Mouse (Mus musculus): ENCODE data around the gene Gyg. TPM values are rescaled to one million over a fixed set of nuclear protein-coding genes. Genes with fewer than 3 reads are reported as not detected.

Gene Gyg
- total and polyA plus RNA-seq, 3 experiments, result not detected

- peaks cover 2% of the 10 kb centered on the region; the same call in 1 of the 2 replicates for H3K27me3 ChIP-seq (ENCODE audit: insufficient read depth, low read length)
- DNase-seq (ENCODE audit: low spot score) (no peak), ATAC-seq (ENCODE audit: extremely low read depth, insufficient number of reproducible peaks, low FRiP score, poor library complexity, severe bottlenecking) (no peak)
- TF ChIP-seq POLR2AphosphoS5 (IDR thresholded peaks at IDR 0.05; ENCODE audit: insufficient replicate concordance, low read depth, low read length) (no peak), GATA1 (IDR thresholded peaks at IDR 0.05; ENCODE audit: borderline replicate concordance, low read length) (no peak), GATA2 (IDR thresholded peaks at IDR 0.05; ENCODE audit: borderline replicate concordance, low read depth, low read length) (no peak), TAL1 (conservative IDR thresholded peaks at IDR 0.05; ENCODE audit: low read depth, low read length) (no peak), CTCF (IDR thresholded peaks at IDR 0.05; ENCODE audit: low read depth, low read length) (no peak)
- no peaks in the 10 kb centered on the region for H3K4me1 ChIP-seq (ENCODE audit: insufficient read depth, low read depth, low read length)
- H3K9me3 ChIP-seq (replicated peaks), result no peaks in the 10 kb centered on the region
- no peaks in the 10 kb centered on the region for H3K36me3 ChIP-seq (replicated peaks)
- no peak overlapping the region for H3K4me3 ChIP-seq (ENCODE audit: low read depth, low read length)
These were observed 18.1 kb downstream of the Gyg start for GRCm38 (mm10) chr3:20136868-20137581.

- no peak for TF ChIP-seq TAL1 (conservative IDR thresholded peaks at IDR 0.05; ENCODE audit: low read depth, low read length)
- TF ChIP-seq POLR2AphosphoS5 (IDR thresholded peaks at IDR 0.05; ENCODE audit: insufficient replicate concordance, low read depth, low read length), result no peak
- TF ChIP-seq GATA2 (IDR thresholded peaks at IDR 0.05; ENCODE audit: borderline replicate concordance, low read depth, low read length), result no peak
- TF ChIP-seq CTCF (IDR thresholded peaks at IDR 0.05; ENCODE audit: low read depth, low read length), result no peak
- TF ChIP-seq GATA1 (IDR thresholded peaks at IDR 0.05; ENCODE audit: borderline replicate concordance, low read length), result no peak
- no peak for ATAC-seq (ENCODE audit: extremely low read depth, insufficient number of reproducible peaks, low FRiP score, poor library complexity, severe bottlenecking)
- H3K4me3 ChIP-seq (ENCODE audit: low read depth, low read length), result no peak overlapping the region
- no peaks in the 10 kb centered on the region; the same call in 1 of the 2 replicates for H3K4me1 ChIP-seq (ENCODE audit: insufficient read depth, low read depth, low read length)
- peaks cover 7% of the 10 kb centered on the region; the same call in 1 of the 2 replicates for H3K27me3 ChIP-seq (ENCODE audit: insufficient read depth, low read length)
- DNase-seq (ENCODE audit: low spot score), result no peak
- no peaks in the 10 kb centered on the region for H3K36me3 ChIP-seq (replicated peaks)
- H3K9me3 ChIP-seq (replicated peaks), result no peaks in the 10 kb centered on the region
These were observed 20.6 kb downstream of the Gyg start for GRCm38 (mm10) chr3:20134545-20134944.

- Histone ChIP-seq H3K9me3 (replicated peaks) (no peaks in the 10 kb centered on the region), H3K4me1 (ENCODE audit: insufficient read depth, low read depth, low read length) (no peaks in the 10 kb centered on the region; the same call in 1 of the 2 replicates), H3K27me3 (ENCODE audit: insufficient read depth, low read length) (peaks cover 7% of the 10 kb centered on the region; the same call in 1 of the 2 replicates), H3K36me3 (replicated peaks) (no peaks in the 10 kb centered on the region), H3K4me3 (ENCODE audit: low read depth, low read length) (no peak overlapping the region)
- no peak for ATAC-seq (ENCODE audit: extremely low read depth, insufficient number of reproducible peaks, low FRiP score, poor library complexity, severe bottlenecking)
- no peak for DNase-seq (ENCODE audit: low spot score)
- TF ChIP-seq GATA2 (IDR thresholded peaks at IDR 0.05; ENCODE audit: borderline replicate concordance, low read depth, low read length), result no peak
- no peak for TF ChIP-seq GATA1 (IDR thresholded peaks at IDR 0.05; ENCODE audit: borderline replicate concordance, low read length)
- no peak for TF ChIP-seq TAL1 (conservative IDR thresholded peaks at IDR 0.05; ENCODE audit: low read depth, low read length)
- TF ChIP-seq CTCF (IDR thresholded peaks at IDR 0.05; ENCODE audit: low read depth, low read length), result no peak
- TF ChIP-seq POLR2AphosphoS5 (IDR thresholded peaks at IDR 0.05; ENCODE audit: insufficient replicate concordance, low read depth, low read length), result no peak
These were observed 21.4 kb downstream of the Gyg start for GRCm38 (mm10) chr3:20133745-20134144.

- no peaks in the 10 kb centered on the region for H3K9me3 ChIP-seq (replicated peaks)
- no peaks in the 10 kb centered on the region for H3K36me3 ChIP-seq (replicated peaks)
- no peak overlapping the region for H3K4me3 ChIP-seq (ENCODE audit: low read depth, low read length)
- no peaks in the 10 kb centered on the region; the same call in 1 of the 2 replicates for H3K4me1 ChIP-seq (ENCODE audit: insufficient read depth, low read depth, low read length)
- DNase-seq (ENCODE audit: low spot score) (no peak), ATAC-seq (ENCODE audit: extremely low read depth, insufficient number of reproducible peaks, low FRiP score, poor library complexity, severe bottlenecking) (no peak)
- peaks cover 7% of the 10 kb centered on the region; the same call in 1 of the 2 replicates for H3K27me3 ChIP-seq (ENCODE audit: insufficient read depth, low read length)
- TF ChIP-seq POLR2AphosphoS5 (IDR thresholded peaks at IDR 0.05; ENCODE audit: insufficient replicate concordance, low read depth, low read length), result no peak
- TF ChIP-seq GATA1 (IDR thresholded peaks at IDR 0.05; ENCODE audit: borderline replicate concordance, low read length), result no peak
- TF ChIP-seq GATA2 (IDR thresholded peaks at IDR 0.05; ENCODE audit: borderline replicate concordance, low read depth, low read length), result no peak
- TF ChIP-seq TAL1 (conservative IDR thresholded peaks at IDR 0.05; ENCODE audit: low read depth, low read length), result no peak
- TF ChIP-seq CTCF (IDR thresholded peaks at IDR 0.05; ENCODE audit: low read depth, low read length), result no peak
These were observed 22.4 kb downstream of the Gyg start for GRCm38 (mm10) chr3:20132731-20133130.

GRCm38 (mm10) chr3:20131350-20131720 is 23.8 kb downstream of the Gyg start:
- no peak for TF ChIP-seq TAL1 (conservative IDR thresholded peaks at IDR 0.05; ENCODE audit: low read depth, low read length)
- no peak for TF ChIP-seq GATA2 (IDR thresholded peaks at IDR 0.05; ENCODE audit: borderline replicate concordance, low read depth, low read length)
- no peak for TF ChIP-seq POLR2AphosphoS5 (IDR thresholded peaks at IDR 0.05; ENCODE audit: insufficient replicate concordance, low read depth, low read length)
- no peak for TF ChIP-seq GATA1 (IDR thresholded peaks at IDR 0.05; ENCODE audit: borderline replicate concordance, low read length)
- no peak for TF ChIP-seq CTCF (IDR thresholded peaks at IDR 0.05; ENCODE audit: low read depth, low read length)
- DNase-seq (ENCODE audit: low spot score) (no peak), ATAC-seq (ENCODE audit: extremely low read depth, insufficient number of reproducible peaks, low FRiP score, poor library complexity, severe bottlenecking) (no peak)
- Histone ChIP-seq H3K4me3 (ENCODE audit: low read depth, low read length) (no peak overlapping the region), H3K9me3 (replicated peaks) (no peaks in the 10 kb centered on the region), H3K36me3 (replicated peaks) (no peaks in the 10 kb centered on the region), H3K4me1 (ENCODE audit: insufficient read depth, low read depth, low read length) (no peaks in the 10 kb centered on the region; the same call in 1 of the 2 replicates), H3K27me3 (ENCODE audit: insufficient read depth, low read length) (peaks cover 7% of the 10 kb centered on the region; the same call in 1 of the 2 replicates)

Measured in G1E (cell line).